Mouse (Mus musculus): ENCODE data around the gene Dlx2. TPM values are rescaled to one million over a fixed set of nuclear protein-coding genes. Genes with fewer than 3 reads are reported as not detected.

Dlx2 gene
- polyA plus RNA-seq, 1 experiment = 0.01 TPM

DNA sequence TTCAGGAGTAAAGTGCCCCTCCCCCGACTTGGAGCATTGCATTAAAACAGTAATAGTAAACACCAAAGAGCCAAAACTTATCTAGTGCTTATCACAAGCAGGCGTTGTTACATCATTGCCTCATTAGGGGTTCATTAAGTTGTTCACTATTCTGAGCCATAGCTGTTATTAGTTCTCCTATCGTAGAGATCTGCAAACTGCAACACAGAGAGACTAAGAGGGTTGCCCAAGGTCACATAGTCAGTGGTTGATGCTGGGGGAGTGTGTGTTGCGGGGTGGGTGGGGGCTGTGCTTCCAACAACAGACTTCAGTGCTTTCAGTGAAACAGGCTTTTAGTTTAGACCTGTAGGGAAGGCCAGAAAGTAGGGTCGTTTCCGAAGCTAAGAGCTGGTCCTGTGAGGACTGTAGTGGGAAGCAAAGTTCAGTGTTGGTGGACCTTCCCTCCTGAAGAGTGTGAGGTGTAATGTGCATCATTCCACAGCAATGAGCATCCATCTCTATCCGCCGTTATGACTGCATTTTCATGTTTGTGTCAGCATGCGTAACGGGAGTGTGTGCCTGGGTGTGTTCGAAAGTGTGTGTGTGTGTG is 4.2 kb downstream of the Dlx2 start:
- H3K4me3 ChIP-seq (replicated peaks) = no peak overlapping the region
- peaks cover 26% of the 10 kb centered on the region for H3K4me1 ChIP-seq (ENCODE audit: control insufficient read depth)

DNA sequence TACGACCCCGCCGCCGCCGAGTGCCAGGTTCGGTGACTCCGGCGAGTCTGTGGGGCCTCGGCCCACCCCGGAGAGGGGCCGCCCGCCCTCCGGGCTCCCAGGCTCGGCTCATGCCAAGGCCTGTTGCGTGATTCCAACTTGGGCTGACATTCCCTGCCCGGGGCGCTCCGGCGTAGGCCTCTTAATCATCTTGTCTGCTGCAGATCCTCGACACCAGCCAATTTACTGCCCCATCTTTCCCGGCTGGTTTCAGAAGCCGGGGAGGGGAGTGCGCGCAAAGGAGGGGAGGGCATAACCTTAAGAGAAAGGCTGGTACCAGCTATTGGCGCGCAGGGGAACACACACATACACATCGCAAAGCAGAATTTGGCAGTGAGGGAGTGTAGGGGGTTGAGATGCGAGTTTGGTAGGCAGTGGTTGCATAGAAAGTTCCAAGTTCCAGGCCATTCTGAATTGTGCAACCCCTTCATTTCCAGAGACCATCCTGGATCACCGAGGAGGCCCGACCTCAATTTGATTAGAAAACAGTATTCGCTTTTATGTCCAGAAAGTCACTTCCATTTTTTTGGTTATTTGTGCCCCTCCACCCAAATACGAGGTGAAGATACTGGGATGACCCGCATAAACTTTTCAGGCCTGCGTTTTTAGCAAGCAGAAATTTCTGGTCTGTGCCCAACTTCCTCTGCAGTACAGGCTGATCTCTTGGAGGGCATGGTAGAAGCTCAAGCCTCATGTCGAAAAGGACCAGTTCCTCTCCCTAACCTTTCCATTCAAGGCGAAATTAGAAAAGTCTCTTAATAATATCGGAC is 4.9 kb downstream of the Dlx2 start:
- peaks cover 24% of the 10 kb centered on the region for H3K4me1 ChIP-seq (ENCODE audit: control insufficient read depth)
- no peak for TF ChIP-seq GATA1 (IDR thresholded peaks at IDR 0.05; ENCODE audit: low read length)
- no peak for TF ChIP-seq TAL1 (IDR thresholded peaks at IDR 0.05; ENCODE audit: low read length)
- no peak overlapping the region for H3K4me3 ChIP-seq (replicated peaks)

More for the DNA sequence above, 4.2 kb downstream of the Dlx2 start:
- H3K9me3 ChIP-seq (ENCODE audit: control insufficient read depth, low read length) = peaks cover 47% of the 10 kb centered on the region
- no peaks in the 10 kb centered on the region for H3K36me3 ChIP-seq (ENCODE audit: control insufficient read depth)
- TF ChIP-seq GATA1 (IDR thresholded peaks at IDR 0.05; ENCODE audit: low read length) (no peak), TAL1 (IDR thresholded peaks at IDR 0.05; ENCODE audit: low read length) (no peak)
- peaks cover 100% of the 10 kb centered on the region for H3K27me3 ChIP-seq (ENCODE audit: control insufficient read depth)

DNA sequence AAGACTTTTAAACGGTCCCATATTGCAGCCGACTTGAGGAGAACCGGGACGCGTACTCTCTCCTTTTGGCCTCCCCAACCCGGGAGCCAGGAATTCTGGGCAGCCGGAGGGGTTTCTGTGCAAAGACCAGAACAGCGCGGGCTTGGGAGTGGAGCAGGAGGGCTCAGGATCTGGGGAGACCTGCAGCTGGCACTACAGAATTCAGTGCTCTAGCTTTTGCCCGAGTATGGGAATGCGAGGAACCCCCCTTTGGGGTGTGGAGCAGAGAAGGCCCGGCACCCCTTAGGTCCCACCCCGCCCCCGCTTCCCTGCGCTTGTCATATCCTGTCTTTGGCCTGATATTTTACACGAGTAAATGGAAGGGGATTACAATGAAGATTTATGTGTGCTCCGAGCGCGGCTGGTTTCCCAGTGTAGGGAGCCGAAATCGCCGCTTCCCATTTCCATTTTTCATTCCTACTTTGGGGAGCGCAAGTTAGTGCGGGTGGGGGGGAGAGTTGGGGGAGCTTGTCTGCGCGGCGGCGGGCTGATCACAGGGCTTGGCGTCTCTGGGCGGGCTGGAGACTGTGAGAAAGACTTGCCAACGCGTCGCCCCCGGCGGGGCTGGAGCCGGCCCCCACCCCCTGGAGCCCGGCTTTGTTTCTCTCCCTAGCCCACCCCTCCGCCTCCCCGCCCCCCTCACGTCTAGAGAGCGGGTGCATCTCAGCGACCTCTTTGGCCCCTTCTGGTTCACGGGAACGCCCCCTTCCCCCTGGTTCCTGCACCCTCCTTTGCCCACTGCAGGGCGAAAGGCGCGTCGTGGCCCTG is 5.7 kb downstream of the Dlx2 start:
- H3K36me3 ChIP-seq (ENCODE audit: control insufficient read depth) = no peaks in the 10 kb centered on the region
- H3K9me3 ChIP-seq (ENCODE audit: control insufficient read depth, low read length) = peaks cover 36% of the 10 kb centered on the region
- H3K4me1 ChIP-seq (ENCODE audit: control insufficient read depth) = peaks cover 16% of the 10 kb centered on the region
- H3K4me3 ChIP-seq (replicated peaks) = no peak overlapping the region
- TF ChIP-seq TAL1 (IDR thresholded peaks at IDR 0.05; ENCODE audit: low read length) (no peak), GATA1 (IDR thresholded peaks at IDR 0.05; ENCODE audit: low read length) (no peak)
- peaks cover 100% of the 10 kb centered on the region for H3K27me3 ChIP-seq (ENCODE audit: control insufficient read depth)

More for the DNA sequence above, 4.9 kb downstream of the Dlx2 start:
- H3K36me3 ChIP-seq (ENCODE audit: control insufficient read depth) = no peaks in the 10 kb centered on the region
- peaks cover 44% of the 10 kb centered on the region for H3K9me3 ChIP-seq (ENCODE audit: control insufficient read depth, low read length)
- peaks cover 100% of the 10 kb centered on the region for H3K27me3 ChIP-seq (ENCODE audit: control insufficient read depth)

DNA sequence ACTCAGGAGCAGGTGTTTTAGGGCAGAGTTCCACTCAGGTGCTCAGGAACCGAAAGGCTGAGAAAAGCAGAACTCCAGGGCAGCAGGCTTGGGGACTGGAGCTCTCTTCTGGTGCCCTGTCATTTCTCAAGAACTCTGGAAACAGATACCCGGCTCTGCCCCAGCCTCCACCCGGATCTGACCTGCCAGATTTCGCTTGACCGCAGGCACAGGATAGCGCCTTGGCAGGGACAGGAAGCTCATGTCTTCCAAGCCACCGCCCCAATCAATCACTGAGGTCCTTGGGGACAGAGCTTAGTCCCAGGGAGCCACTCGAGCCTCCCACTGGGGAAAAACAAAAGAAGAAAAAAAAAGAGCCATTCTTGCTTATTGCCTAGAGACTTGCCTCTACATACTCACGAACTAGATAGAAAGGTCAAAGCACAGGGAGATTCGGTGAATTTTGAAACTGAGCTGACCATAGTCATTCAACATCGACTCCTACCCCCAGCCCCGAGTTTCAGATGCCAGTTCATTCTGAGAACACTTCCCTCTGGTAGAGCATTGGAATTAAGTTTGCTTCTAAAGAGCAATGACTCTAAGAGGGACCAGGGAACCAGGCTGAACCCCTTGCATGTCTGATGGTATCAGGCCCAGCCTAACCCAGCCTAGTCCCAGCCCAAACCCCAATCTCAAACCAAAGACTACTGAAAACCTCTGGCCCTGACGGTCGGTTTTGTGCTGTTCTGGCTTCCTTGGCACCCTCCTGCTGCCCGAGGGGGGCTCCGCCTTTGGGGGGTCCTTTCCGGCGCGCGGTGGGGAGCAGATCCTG is 12.1 kb downstream of the Dlx2 start:
- Histone ChIP-seq H3K9me3 (ENCODE audit: control insufficient read depth, low read length) (peaks cover 21% of the 10 kb centered on the region; the same call in 1 of the 2 replicates), H3K4me1 (ENCODE audit: control insufficient read depth) (peaks cover 13% of the 10 kb centered on the region), H3K4me3 (replicated peaks) (no peak overlapping the region), H3K27me3 (ENCODE audit: control insufficient read depth) (peaks cover 100% of the 10 kb centered on the region), H3K36me3 (ENCODE audit: control insufficient read depth) (no peaks in the 10 kb centered on the region)
- TF ChIP-seq GATA1 (IDR thresholded peaks at IDR 0.05; ENCODE audit: low read length) (no peak), TAL1 (IDR thresholded peaks at IDR 0.05; ENCODE audit: low read length) (no peak)

DNA sequence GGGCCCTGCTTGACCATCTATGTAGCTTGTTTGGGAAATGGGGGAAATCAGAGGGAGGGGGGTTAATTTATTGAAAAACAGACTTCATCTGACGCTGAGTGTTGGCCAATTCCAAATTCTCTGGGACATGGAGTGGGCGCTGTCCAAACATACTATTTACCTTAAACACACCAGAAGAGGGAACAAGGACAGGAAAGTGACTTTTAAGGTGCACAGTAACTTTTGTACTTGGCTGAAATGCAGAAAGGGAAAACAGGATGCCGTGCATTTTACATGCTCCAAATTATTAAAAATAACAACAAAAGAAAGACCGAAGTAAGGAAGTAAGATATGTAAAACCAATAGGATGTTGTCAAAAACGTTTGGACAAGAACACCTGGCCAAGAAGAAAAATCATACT is 13.5 kb downstream of the Dlx2 start:
- peaks cover 23% of the 10 kb centered on the region; the same call in 1 of the 2 replicates for H3K9me3 ChIP-seq (ENCODE audit: control insufficient read depth, low read length)
- peaks cover 18% of the 10 kb centered on the region for H3K4me1 ChIP-seq (ENCODE audit: control insufficient read depth)
- H3K36me3 ChIP-seq (ENCODE audit: control insufficient read depth) = no peaks in the 10 kb centered on the region
- TF ChIP-seq TAL1 (IDR thresholded peaks at IDR 0.05; ENCODE audit: low read length) (no peak), GATA1 (IDR thresholded peaks at IDR 0.05; ENCODE audit: low read length) (no peak)
- H3K27me3 ChIP-seq (ENCODE audit: control insufficient read depth) = peaks cover 100% of the 10 kb centered on the region
- H3K4me3 ChIP-seq (replicated peaks) = no peak overlapping the region

DNA sequence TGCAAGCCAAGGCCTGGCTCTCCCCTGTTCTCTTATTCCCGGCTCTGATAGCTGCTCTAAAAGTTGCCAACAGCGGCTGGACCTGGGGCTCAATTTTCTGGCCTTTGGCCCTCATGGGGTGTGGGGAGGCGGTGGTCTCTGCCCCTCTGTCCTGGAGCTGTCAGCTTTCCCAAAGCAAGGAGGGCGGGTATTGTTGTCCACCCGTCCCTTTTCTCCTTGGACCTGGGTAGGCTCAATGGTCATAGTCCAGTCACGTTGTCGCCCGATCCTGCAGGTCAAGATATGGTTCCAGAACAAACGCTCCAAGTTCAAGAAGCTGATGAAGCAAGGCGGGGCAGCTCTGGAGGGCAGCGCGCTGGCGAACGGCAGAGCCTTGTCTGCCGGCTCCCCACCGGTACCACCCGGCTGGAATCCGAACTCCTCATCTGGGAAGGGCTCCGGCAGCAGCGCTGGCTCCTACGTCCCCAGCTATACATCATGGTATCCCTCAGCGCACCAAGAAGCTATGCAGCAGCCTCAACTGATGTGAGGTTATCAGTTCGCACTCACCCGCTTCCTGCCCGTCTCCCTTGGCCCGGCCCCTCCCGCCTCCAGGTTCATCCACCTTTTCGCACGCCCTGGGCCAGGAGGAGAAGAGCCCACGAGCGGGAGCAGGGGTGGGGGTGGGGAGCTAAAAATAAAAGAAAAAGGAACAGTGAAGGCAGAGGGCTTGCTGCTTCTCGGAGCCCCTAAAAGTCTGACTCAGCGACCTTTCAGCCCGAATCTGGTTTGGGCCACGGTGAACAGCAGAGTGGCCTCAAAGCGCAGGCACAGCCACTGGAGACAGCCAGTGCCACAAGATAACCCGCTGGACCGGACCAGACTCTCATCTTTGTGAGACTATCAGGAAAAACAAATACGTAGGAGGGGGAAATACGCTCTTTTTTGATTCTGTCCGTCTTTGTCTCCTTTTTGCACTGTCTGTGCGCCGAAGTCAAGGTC is 14.3 kb downstream of the Dlx2 start:
- peaks cover 100% of the 10 kb centered on the region for H3K27me3 ChIP-seq (ENCODE audit: control insufficient read depth)
- H3K4me1 ChIP-seq (ENCODE audit: control insufficient read depth) = peaks cover 20% of the 10 kb centered on the region
- TF ChIP-seq GATA1 (IDR thresholded peaks at IDR 0.05; ENCODE audit: low read length) = no peak
- no peak for TF ChIP-seq TAL1 (IDR thresholded peaks at IDR 0.05; ENCODE audit: low read length)
- H3K9me3 ChIP-seq (ENCODE audit: control insufficient read depth, low read length) = peaks cover 23% of the 10 kb centered on the region; the same call in 1 of the 2 replicates
- H3K4me3 ChIP-seq (replicated peaks) = no peak overlapping the region
- no peaks in the 10 kb centered on the region for H3K36me3 ChIP-seq (ENCODE audit: control insufficient read depth)

DNA sequence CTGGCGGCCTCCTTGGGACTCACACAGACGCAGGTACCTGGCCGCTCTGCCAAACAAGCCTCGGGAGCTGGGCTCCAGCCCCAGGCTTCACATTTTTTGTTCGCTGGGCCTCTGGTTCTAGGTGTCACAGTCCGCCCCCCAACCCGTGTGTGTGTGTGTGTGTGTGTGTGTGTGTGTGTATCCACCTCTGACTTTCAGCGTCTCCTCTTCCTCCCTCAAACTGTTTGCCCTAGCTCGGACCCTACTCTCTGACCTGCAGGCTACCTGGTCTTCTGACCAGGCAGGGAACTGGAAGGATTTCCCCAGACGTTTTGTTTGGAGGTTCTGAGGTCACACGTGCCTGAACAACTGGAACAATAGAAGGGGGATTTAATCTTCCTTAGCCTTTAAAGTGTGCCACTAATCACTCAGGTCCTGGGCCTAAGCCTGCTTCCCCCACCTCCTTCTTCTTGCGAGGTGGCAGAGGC is 15.4 kb downstream of the Dlx2 start:
- Histone ChIP-seq H3K9me3 (ENCODE audit: control insufficient read depth, low read length) (peaks cover 23% of the 10 kb centered on the region; the same call in 1 of the 2 replicates), H3K27me3 (ENCODE audit: control insufficient read depth) (peaks cover 100% of the 10 kb centered on the region), H3K4me1 (ENCODE audit: control insufficient read depth) (peaks cover 23% of the 10 kb centered on the region), H3K4me3 (replicated peaks) (no peak overlapping the region), H3K36me3 (ENCODE audit: control insufficient read depth) (no peaks in the 10 kb centered on the region)
- no peak for TF ChIP-seq TAL1 (IDR thresholded peaks at IDR 0.05; ENCODE audit: low read length)
- TF ChIP-seq GATA1 (IDR thresholded peaks at IDR 0.05; ENCODE audit: low read length) = no peak
